Mouse (Mus musculus): ENCODE results near the gene Olfr1392. TPM values are rescaled to one million over a fixed set of nuclear protein-coding genes. Genes with fewer than 3 reads are reported as not detected.
"Not testable (repeated sequence)": the region's sequence is repeated elsewhere in the genome, so short reads cannot be mapped to it uniquely, and the experiment has no call there.

Gene Olfr1392
- polyA plus RNA-seq (2014; fragmentation: Nextera tagmentation; extraction: Ambion mirVana): not detected in 2 replicates

DNA sequence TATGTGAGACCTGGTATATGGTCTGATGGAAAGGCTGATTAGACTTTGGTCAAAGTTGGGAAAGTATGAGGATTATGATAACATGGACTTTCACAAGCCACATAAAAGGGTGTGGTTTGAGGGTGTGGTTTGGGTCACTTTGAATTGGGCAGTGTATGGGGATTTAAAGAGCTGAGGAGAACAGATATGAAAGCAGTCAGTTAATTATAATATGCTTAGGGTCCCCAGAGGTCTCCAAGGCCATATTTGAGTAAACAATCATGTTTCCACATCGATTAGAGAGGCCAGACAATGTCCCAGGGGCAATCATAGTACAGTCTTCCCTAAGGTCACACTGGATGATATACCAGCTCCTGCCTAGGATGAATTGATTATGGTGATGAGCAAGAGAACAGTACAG is at the start of gene Olfr1392:
Gene Olfr1392, plus strand, starts transcription at position 301 of the 400 bp plus-strand sequence.
- WGBS: 69% methylated on average over 1 of the region's 1 CpGs

DNA sequence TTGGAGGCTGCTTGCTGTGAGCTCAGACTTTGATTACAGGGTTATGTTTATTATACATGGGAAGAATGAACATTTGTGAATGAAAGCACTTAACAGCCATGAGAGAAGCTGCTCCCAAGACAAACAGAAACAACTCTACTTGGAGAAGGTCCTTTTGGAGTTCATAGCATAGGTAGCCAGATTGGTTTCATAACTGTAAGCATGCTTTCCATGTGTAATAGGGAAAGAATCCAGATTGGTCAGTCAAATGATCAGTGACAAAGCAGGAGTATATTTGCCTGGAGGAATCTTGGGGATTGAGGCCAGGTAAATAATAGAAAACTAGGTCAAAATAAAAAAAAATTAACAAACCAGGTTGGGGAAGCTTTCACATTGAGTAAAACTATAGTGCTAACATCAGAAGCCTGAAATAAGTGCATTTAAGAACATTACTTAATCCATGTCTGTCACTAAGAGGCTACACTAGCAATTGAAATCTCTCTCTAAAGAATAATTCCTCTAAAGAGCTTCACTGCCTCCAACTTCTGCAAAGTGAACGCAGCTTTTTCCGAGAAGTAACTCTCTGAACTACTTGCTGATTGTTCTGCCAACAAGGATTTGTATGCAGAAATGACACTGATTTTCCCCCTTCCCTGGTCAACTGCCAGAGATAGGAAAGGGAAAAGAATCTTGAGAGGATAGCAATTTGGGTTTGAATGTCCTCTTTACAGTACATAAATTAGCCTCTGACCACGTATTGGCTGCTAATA is 49.4 kb upstream of the Olfr1392 start:
- DNase-seq (ENCODE audit: low spot score) (no peak), ATAC-seq (ENCODE audit: insufficient number of reproducible peaks, low FRiP score, low TSS enrichment, low read depth) (no peak)
- H3K27me3 ChIP-seq (ENCODE audit: control insufficient read depth, insufficient read depth, low read length): no peaks in the 10 kb centered on the region
- H3K4me2 ChIP-seq (ENCODE audit: low read depth, severe bottlenecking): no peak overlapping the region
- no peak overlapping the region for H3K9ac ChIP-seq (ENCODE audit: low read length)
- no peak overlapping the region for H3K27ac ChIP-seq (replicated peaks; ENCODE audit: low read depth, low read length)
- WGBS: 67% methylated on average over 3 of the region's 3 CpGs
- H3K4me3 ChIP-seq (ENCODE audit: low read depth, low read length): no peak overlapping the region
- no peaks in the 10 kb centered on the region for H3K36me3 ChIP-seq (ENCODE audit: control insufficient read depth, insufficient read depth, low read length)
- H3K4me1 ChIP-seq (ENCODE audit: control insufficient read depth, insufficient read depth, low read length): no peaks in the 10 kb centered on the region
- no peaks in the 10 kb centered on the region for H3K9me3 ChIP-seq (ENCODE audit: control insufficient read depth, low read length)

More for the DNA sequence above, at the start of gene Olfr1392:
- H3K27ac ChIP-seq (replicated peaks; ENCODE audit: low read depth, low read length); ATAC-seq (ENCODE audit: insufficient number of reproducible peaks, low FRiP score, low TSS enrichment, low read depth); H3K4me3 ChIP-seq (ENCODE audit: low read depth, low read length); H3K36me3 ChIP-seq (ENCODE audit: control insufficient read depth, insufficient read depth, low read length); DNase-seq (ENCODE audit: low spot score); H3K9ac ChIP-seq (ENCODE audit: low read length); H3K9me3 ChIP-seq (ENCODE audit: control insufficient read depth, low read length); H3K4me1 ChIP-seq (ENCODE audit: control insufficient read depth, insufficient read depth, low read length); H3K4me2 ChIP-seq (ENCODE audit: low read depth, severe bottlenecking); H3K27me3 ChIP-seq (ENCODE audit: control insufficient read depth, insufficient read depth, low read length): not testable (repeated sequence)

GRCm38 (mm10) chr11:49236891-49237290 is 48.2 kb upstream of the Olfr1392 start:
- Histone ChIP-seq H3K4me2 (ENCODE audit: low read depth, severe bottlenecking) (no peak overlapping the region), H3K27me3 (ENCODE audit: control insufficient read depth, insufficient read depth, low read length) (no peaks in the 10 kb centered on the region), H3K36me3 (ENCODE audit: control insufficient read depth, insufficient read depth, low read length) (no peaks in the 10 kb centered on the region), H3K9me3 (ENCODE audit: control insufficient read depth, low read length) (no peaks in the 10 kb centered on the region), H3K4me1 (ENCODE audit: control insufficient read depth, insufficient read depth, low read length) (no peaks in the 10 kb centered on the region), H3K9ac (ENCODE audit: low read length) (no peak overlapping the region), H3K4me3 (ENCODE audit: low read depth, low read length) (no peak overlapping the region), H3K27ac (replicated peaks; ENCODE audit: low read depth, low read length) (no peak overlapping the region)
- DNase-seq (ENCODE audit: low spot score): no peak
- 67% methylated on average over 1 of the region's 1 CpGs for WGBS
- ATAC-seq (ENCODE audit: insufficient number of reproducible peaks, low FRiP score, low TSS enrichment, low read depth): no peak

DNA sequence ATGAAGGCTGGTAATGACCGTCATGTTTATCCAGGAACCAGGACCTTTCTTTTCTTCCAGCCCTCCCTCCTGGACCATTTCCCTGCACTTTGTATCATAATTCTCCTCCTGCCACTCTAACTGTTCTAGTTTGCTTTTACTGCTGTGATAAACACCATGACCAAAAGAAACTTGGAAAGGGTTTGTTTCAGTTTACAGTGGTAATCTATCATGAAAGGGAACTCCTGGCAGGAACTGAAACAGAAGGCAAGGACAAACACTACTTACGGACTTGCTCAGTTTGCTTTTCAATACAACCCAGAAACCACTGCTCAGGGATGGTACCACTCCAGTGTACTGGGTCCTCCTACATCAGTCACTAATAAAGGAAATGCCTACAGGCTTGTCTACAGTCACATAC is 47.5 kb upstream of the Olfr1392 start:
- 64% methylated on average over 2 of the region's 2 CpGs for WGBS

DNA sequence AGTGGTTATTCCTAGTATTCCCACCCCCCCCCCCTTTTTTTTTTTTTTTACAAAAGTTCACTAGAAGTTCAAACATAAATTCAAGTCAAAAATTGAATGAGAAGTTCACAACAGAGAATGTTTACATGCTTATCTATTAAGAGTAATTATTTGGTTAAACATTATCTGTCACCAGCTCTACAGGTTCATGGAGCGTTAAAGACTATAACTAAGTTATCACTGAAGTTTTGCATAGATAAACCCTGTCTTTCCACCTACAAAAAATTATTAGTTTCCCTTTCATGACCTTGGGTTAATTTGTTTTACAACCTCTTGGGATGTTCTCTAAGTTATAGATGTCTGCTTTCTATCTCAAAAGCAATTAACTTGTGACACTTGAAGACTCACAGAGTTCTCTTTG is 44.8 kb upstream of the Olfr1392 start:
- no peak for DNase-seq (ENCODE audit: low spot score)
- H3K36me3 ChIP-seq (ENCODE audit: control insufficient read depth, insufficient read depth, low read length): no peaks in the 10 kb centered on the region
- H3K27me3 ChIP-seq (ENCODE audit: control insufficient read depth, insufficient read depth, low read length): no peaks in the 10 kb centered on the region
- no peak overlapping the region for H3K4me2 ChIP-seq (ENCODE audit: low read depth, severe bottlenecking)
- H3K4me3 ChIP-seq (ENCODE audit: low read depth, low read length): no peak overlapping the region
- H3K9me3 ChIP-seq (ENCODE audit: control insufficient read depth, low read length): no peaks in the 10 kb centered on the region
- no peak overlapping the region for H3K27ac ChIP-seq (replicated peaks; ENCODE audit: low read depth, low read length)
- H3K4me1 ChIP-seq (ENCODE audit: control insufficient read depth, insufficient read depth, low read length): peaks cover 7% of the 10 kb centered on the region; the same call in 1 of the 2 replicates
- ATAC-seq (ENCODE audit: insufficient number of reproducible peaks, low FRiP score, low TSS enrichment, low read depth): no peak
- H3K9ac ChIP-seq (ENCODE audit: low read length): no peak overlapping the region
- WGBS: 76% methylated on average over 1 of the region's 1 CpGs

More for the DNA sequence above, 47.5 kb upstream of the Olfr1392 start:
- Histone ChIP-seq H3K4me3 (ENCODE audit: low read depth, low read length) (no peak overlapping the region), H3K4me1 (ENCODE audit: control insufficient read depth, insufficient read depth, low read length) (no peaks in the 10 kb centered on the region), H3K36me3 (ENCODE audit: control insufficient read depth, insufficient read depth, low read length) (no peaks in the 10 kb centered on the region), H3K27me3 (ENCODE audit: control insufficient read depth, insufficient read depth, low read length) (no peaks in the 10 kb centered on the region), H3K27ac (replicated peaks; ENCODE audit: low read depth, low read length) (no peak overlapping the region), H3K4me2 (ENCODE audit: low read depth, severe bottlenecking) (no peak overlapping the region), H3K9me3 (ENCODE audit: control insufficient read depth, low read length) (no peaks in the 10 kb centered on the region), H3K9ac (ENCODE audit: low read length) (no peak overlapping the region)
- DNase-seq (ENCODE audit: low spot score) (no peak), ATAC-seq (ENCODE audit: insufficient number of reproducible peaks, low FRiP score, low TSS enrichment, low read depth) (no peak)

DNA sequence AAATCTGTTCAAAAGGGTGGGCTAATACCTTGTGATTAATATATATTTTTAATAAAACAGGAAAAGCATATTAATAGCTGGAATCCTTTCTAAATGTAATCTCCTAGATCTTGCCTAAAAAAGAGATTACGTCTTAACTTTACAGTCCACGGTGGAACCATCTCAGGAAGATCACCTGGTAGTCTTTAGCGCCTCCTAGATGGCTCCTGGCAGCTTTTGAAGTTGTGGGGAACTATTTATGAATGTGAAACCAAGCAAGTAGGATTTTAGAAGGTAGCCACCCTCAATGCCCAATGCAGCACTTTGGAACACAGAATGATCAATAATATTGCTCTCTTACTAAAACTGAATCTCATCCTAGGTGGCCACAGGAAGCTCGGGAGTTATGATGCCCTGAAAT is 44.2 kb upstream of the Olfr1392 start:
- H3K27ac ChIP-seq (replicated peaks; ENCODE audit: low read depth, low read length): no peak overlapping the region
- no peaks in the 10 kb centered on the region for H3K36me3 ChIP-seq (ENCODE audit: control insufficient read depth, insufficient read depth, low read length)
- peaks cover 9% of the 10 kb centered on the region; the same call in 1 of the 2 replicates for H3K4me1 ChIP-seq (ENCODE audit: control insufficient read depth, insufficient read depth, low read length)
- H3K27me3 ChIP-seq (ENCODE audit: control insufficient read depth, insufficient read depth, low read length): no peaks in the 10 kb centered on the region
- WGBS: 84% methylated on average over 4 of the region's 4 CpGs
- H3K9ac ChIP-seq (ENCODE audit: low read length): no peak overlapping the region
- no peak for DNase-seq (ENCODE audit: low spot score)
- H3K4me3 ChIP-seq (ENCODE audit: low read depth, low read length): no peak overlapping the region
- no peak for ATAC-seq (ENCODE audit: insufficient number of reproducible peaks, low FRiP score, low TSS enrichment, low read depth)
- no peak overlapping the region for H3K4me2 ChIP-seq (ENCODE audit: low read depth, severe bottlenecking)
- no peaks in the 10 kb centered on the region for H3K9me3 ChIP-seq (ENCODE audit: control insufficient read depth, low read length)

DNA sequence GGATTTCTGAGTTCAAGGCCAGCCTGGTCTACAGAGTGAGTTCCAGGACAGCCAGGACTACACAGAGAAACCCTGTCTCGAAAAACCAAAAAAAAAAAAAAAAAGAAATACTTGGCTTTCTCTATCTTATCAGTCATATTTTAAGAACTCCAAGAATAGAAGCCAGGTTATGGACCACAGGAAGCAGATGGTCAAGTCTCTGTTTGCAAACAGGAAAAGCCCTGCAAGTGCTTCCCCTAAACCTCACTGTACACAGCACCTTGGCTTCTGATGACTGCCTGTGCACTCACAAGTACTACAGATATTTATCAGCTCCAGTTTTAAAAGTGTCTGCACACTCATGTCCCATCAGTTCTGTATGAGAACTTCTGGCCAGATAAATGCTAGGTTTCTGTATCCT is 43.6 kb upstream of the Olfr1392 start:
- no peak overlapping the region for H3K27ac ChIP-seq (replicated peaks; ENCODE audit: low read depth, low read length)

GRCm38 (mm10) chr11:49242944-49243626 is 42.0 kb upstream of the Olfr1392 start:
- no peaks in the 10 kb centered on the region for H3K36me3 ChIP-seq (ENCODE audit: control insufficient read depth, insufficient read depth, low read length)
- peak; percentile 3; the same call in 1 of the 2 replicates for ATAC-seq (ENCODE audit: insufficient number of reproducible peaks, low FRiP score, low TSS enrichment, low read depth)
- H3K27me3 ChIP-seq (ENCODE audit: control insufficient read depth, insufficient read depth, low read length): no peaks in the 10 kb centered on the region
- H3K4me3 ChIP-seq (ENCODE audit: low read depth, low read length): peak overlapping the region; percentile 35
- no peaks in the 10 kb centered on the region for H3K9me3 ChIP-seq (ENCODE audit: control insufficient read depth, low read length)
- DNase-seq (ENCODE audit: low spot score): no peak
- H3K9ac ChIP-seq (ENCODE audit: low read length): peak overlapping the region; percentile 58; the same call in 1 of the 2 replicates
- peak overlapping the region; percentile 70 for H3K4me2 ChIP-seq (ENCODE audit: low read depth, severe bottlenecking)
- 19% methylated on average over 11 of the region's 11 CpGs for WGBS
- peak overlapping the region; percentile 82 for H3K27ac ChIP-seq (replicated peaks; ENCODE audit: low read depth, low read length)
- peaks cover 9% of the 10 kb centered on the region; the same call in 1 of the 2 replicates for H3K4me1 ChIP-seq (ENCODE audit: control insufficient read depth, insufficient read depth, low read length)

More for the DNA sequence above, 43.6 kb upstream of the Olfr1392 start:
- WGBS: no CpG with 5 or more reads among the region's 1 CpGs
- Histone ChIP-seq H3K4me1 (ENCODE audit: control insufficient read depth, insufficient read depth, low read length) (peaks cover 9% of the 10 kb centered on the region; the same call in 1 of the 2 replicates), H3K9me3 (ENCODE audit: control insufficient read depth, low read length) (no peaks in the 10 kb centered on the region), H3K27me3 (ENCODE audit: control insufficient read depth, insufficient read depth, low read length) (no peaks in the 10 kb centered on the region), H3K9ac (ENCODE audit: low read length) (no peak overlapping the region), H3K4me2 (ENCODE audit: low read depth, severe bottlenecking) (no peak overlapping the region), H3K4me3 (ENCODE audit: low read depth, low read length) (no peak overlapping the region), H3K36me3 (ENCODE audit: control insufficient read depth, insufficient read depth, low read length) (no peaks in the 10 kb centered on the region)
- ATAC-seq (ENCODE audit: insufficient number of reproducible peaks, low FRiP score, low TSS enrichment, low read depth): no peak
- DNase-seq (ENCODE audit: low spot score): no peak
